In the genomic region with DNA sequence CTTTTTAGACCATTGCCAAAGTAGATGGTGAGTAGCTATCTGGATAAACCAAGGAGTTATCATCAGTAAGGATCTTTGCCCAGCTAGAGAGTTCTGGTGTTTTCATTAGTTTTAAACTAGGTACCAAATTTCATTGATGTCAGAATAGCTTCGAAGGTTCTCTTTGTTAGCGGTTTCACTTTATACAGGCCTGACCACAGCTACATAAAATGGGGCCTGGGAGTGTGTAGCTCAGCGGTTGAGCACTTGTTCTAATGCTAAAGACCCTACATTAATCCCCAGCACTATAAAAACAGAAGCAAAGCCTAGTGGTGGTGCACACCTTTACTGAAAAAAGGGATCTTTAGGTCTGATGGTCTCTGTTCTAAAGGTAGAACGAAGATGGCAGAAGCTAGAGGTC, we compare ENCODE assay signal across 9 mouse cellular contexts. TPM values are rescaled to one million over a fixed set of nuclear protein-coding genes. Genes with fewer than 3 reads are reported as not detected.
A peak's percentile ranks its signal among the peaks of the same experiment; 100 is the strongest.
DNase-seq lines count a peak whose midpoint lies in the region; ATAC-seq and TF ChIP-seq lines count a peak whose summit lies in the region.
"Had no signal": no experiment of that assay in that cellular context is flagged by ENCODE, and none has a peak within 500 bp of the region (broad histone marks: within the 10 kb centered on the region; RNA-seq: fewer than 3 reads in every experiment).

No protein-coding gene starts in this region.

- H3K9me3 ChIP-seq in hindbrain, embryonic 13.5 days, result no peaks in the 10 kb centered on the region
- no peaks in the 10 kb centered on the region for H3K9me3 ChIP-seq in liver, postnatal 0 days (ENCODE audit: low read length)

- H3K4me1 ChIP-seq in hindbrain, embryonic 13.5 days (replicated peaks), result peaks cover 14% of the 10 kb centered on the region
- peaks cover 23% of the 10 kb centered on the region for H3K4me1 ChIP-seq in liver, postnatal 0 days (ENCODE audit: insufficient read depth)

- no peak for TF ChIP-seq CTCF in liver, postnatal 0 days (IDR thresholded peaks at IDR 0.05; ENCODE audit: low read depth)

- no peak for ATAC-seq in hindbrain, embryonic 13.5 days (ENCODE audit: low FRiP score)
- no peak for ATAC-seq in liver, postnatal 0 days
- ATAC-seq in inflammation-experienced regulatory T-cells, adult 6 months, result no peak

- no peak for TF ChIP-seq EP300 in liver, postnatal 0 days (IDR thresholded peaks at IDR 0.05; ENCODE audit: low read depth)

- H3K27me3 ChIP-seq in hindbrain, embryonic 13.5 days, result no peaks in the 10 kb centered on the region
- H3K27me3 ChIP-seq in liver, postnatal 0 days (ENCODE audit: insufficient read depth, low read length), result no peaks in the 10 kb centered on the region

- intact Hi-C loops in heart, postnatal 25 days (cut with DNase I), result no loop called here

- peak; percentile 4 for DNase-seq in heart, adult 8-10 months (ENCODE audit: low spot score)
- DNase-seq in heart, postnatal 25 days (ENCODE audit: low spot score), result no peak
- peak; percentile 25 for DNase-seq in MN1 (ENCODE audit: low spot score)
- no peak for DNase-seq in liver, postnatal 0 days
- no peak for DNase-seq in frontal cortex, postnatal 36 days (ENCODE audit: low spot score in 2 of 2)
- DNase-seq in cerebellum, adult 9-11 months, result no peak

- H3K9ac ChIP-seq in hindbrain, embryonic 13.5 days, result peak overlapping the region; percentile 97
- peak overlapping the region; percentile 94 for H3K9ac ChIP-seq in liver, postnatal 0 days (replicated peaks)

- peaks cover 15% of the 10 kb centered on the region for H3K36me3 ChIP-seq in hindbrain, embryonic 13.5 days
- peaks cover 15% of the 10 kb centered on the region for H3K36me3 ChIP-seq in liver, postnatal 0 days (replicated peaks; ENCODE audit: insufficient read depth, low read length)

- WGBS in hindbrain, embryonic 13.5 days, result 70% methylated on average over 4 of the region's 4 CpGs
- WGBS in liver, postnatal 0 days (ENCODE audit: insufficient replicate concordance), result 63% methylated on average over 4 of the region's 4 CpGs

- H3K4me3 ChIP-seq in hindbrain, embryonic 13.5 days, result peak overlapping the region; percentile 97
- H3K4me3 ChIP-seq in liver, postnatal 0 days (ENCODE audit: low read depth, low read length), result peak overlapping the region; percentile 89

- 0 out of 2 replicates have a peak overlapping the region, but pooled peaks have one; percentile 93 for H3K27ac ChIP-seq in hindbrain, embryonic 13.5 days
- peak overlapping the region; percentile 91 for H3K27ac ChIP-seq in liver, postnatal 0 days (ENCODE audit: low read depth)

- H3K4me2 ChIP-seq in hindbrain, embryonic 13.5 days, result peak overlapping the region; percentile 84
- peak overlapping the region; percentile 92 for H3K4me2 ChIP-seq in liver, postnatal 0 days (ENCODE audit: low read depth, low read length)

RNA-seq across cellular contexts. Expression of a gene that starts 6.3 kb away (rescaled TPM):
- total RNA-seq in heart, adult 8-10 months (2022), result 100 to 1,000 TPM in 2 of 4 experiments, 10 to 100 TPM in 2; 90.8 to 130 (median 107) TPM
- 100 to 1,000 TPM; 111 to 131 TPM for total RNA-seq in heart, postnatal 25 days (2021)
- 182 and 184 TPM in 2 replicates for polyA plus RNA-seq in hindbrain, embryonic 13.5 days (2015; fragmentation: Nextera tagmentation; extraction: Ambion mirVana)
- 140 and 150 TPM in 2 replicates for polyA plus RNA-seq in liver, postnatal 0 days (2015; fragmentation: Nextera tagmentation; extraction: Ambion mirVana)
- 100 to 1,000 TPM; 177 to 252 (median 239) TPM for polyA plus RNA-seq in inflammation-experienced regulatory T-cells, adult 6 months (2017; shearing (Covaris generic))

RNA-seq across cellular contexts. Expression of a gene that starts 59.2 kb away (rescaled TPM):
- total RNA-seq in heart, adult 8-10 months (2022), result not detected
- total RNA-seq in heart, postnatal 25 days (2021), result not detected
- polyA plus RNA-seq in hindbrain, embryonic 13.5 days (2015; fragmentation: Nextera tagmentation; extraction: Ambion mirVana), result 0.68 and 0.91 TPM in 2 replicates
- 0.22 and 0.23 TPM in 2 replicates for polyA plus RNA-seq in liver, postnatal 0 days (2015; fragmentation: Nextera tagmentation; extraction: Ambion mirVana)
- under 1 TPM; 0.24 to 0.65 (median 0.31) TPM for polyA plus RNA-seq in inflammation-experienced regulatory T-cells, adult 6 months (2017; shearing (Covaris generic))
- polyA plus RNA-seq: cortical plate, adult 2 months had no signal

Comparison
In these comparisons a context has a peak if more than half of its experiments do, and no peak if none do; other contexts are left out.
1. DNase-seq: peak in heart, adult 8-10 months (single experiment) and MN1 (single experiment); none in heart, postnatal 25 days (single experiment), liver, postnatal 0 days (single experiment), frontal cortex, postnatal 36 days (0 of 2) and cerebellum, adult 9-11 months (single experiment).